Comparison of ENCODE assay signal across 20 mouse cellular contexts in the genomic region with DNA sequence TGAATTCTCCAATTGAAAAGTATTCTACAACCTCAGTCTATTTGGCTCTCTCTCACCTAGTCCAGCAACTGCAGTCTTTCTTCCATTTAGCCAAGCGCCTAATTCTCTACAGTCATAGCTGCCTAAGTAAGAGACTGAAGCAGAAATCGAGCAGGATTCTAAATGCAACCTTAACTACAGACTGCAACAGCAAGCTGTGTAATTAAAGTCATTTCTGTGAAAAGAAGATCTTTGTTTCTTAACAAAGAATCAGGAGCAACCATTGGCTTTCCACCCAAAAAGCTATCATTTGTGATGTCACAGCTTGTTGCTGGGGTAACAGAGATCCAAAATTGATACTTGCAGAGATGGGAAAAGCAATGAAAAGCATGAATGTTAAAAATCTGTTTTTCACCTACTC.
A peak's percentile ranks its signal among the peaks of the same experiment; 100 is the strongest.
DNase-seq lines count a peak whose midpoint lies in the region; ATAC-seq and TF ChIP-seq lines count a peak whose summit lies in the region.
"Had no signal": no experiment of that assay in that cellular context is flagged by ENCODE, and none has a peak within 500 bp of the region (broad histone marks: within the 10 kb centered on the region; RNA-seq: fewer than 3 reads in every experiment).

No protein-coding gene starts in this region.

- TF ChIP-seq CTCF in hindbrain, postnatal 0 days (IDR thresholded peaks at IDR 0.05; ENCODE audit: low read depth) = no peak
- no peak for TF ChIP-seq CTCF in midbrain, postnatal 0 days (IDR thresholded peaks at IDR 0.05)
- TF ChIP-seq CTCF in olfactory bulb, adult 2 months (IDR thresholded peaks at IDR 0.05; ENCODE audit: insufficient read depth, low read depth, low read length) = no peak

- H3K4me3 ChIP-seq in forebrain, embryonic 15.5 days = peak overlapping the region; percentile 14; the same call in 1 of the 2 replicates
- no peak overlapping the region for H3K4me3 ChIP-seq in forebrain, embryonic 11.5 days (ENCODE audit: low read depth, low read length)
- no peak overlapping the region for H3K4me3 ChIP-seq in hindbrain, postnatal 0 days (ENCODE audit: low read length)
- no peak overlapping the region for H3K4me3 ChIP-seq in hindbrain, embryonic 10.5 days
- no peak overlapping the region for H3K4me3 ChIP-seq in midbrain, postnatal 0 days (ENCODE audit: low read depth, low read length)
- no peak overlapping the region for H3K4me3 ChIP-seq in midbrain, embryonic 10.5 days
- H3K4me3 ChIP-seq in olfactory bulb, adult 2 months (ENCODE audit: insufficient read depth, low read depth, low read length) = peak overlapping the region; percentile 70
- H3K4me3 ChIP-seq: embryonic facial prominence, embryonic 10.5 days; heart, embryonic 13.5 days; hindbrain, embryonic 15.5 days had no signal

- ATAC-seq in forebrain, embryonic 15.5 days (replicated peaks) = no peak
- ATAC-seq in forebrain, embryonic 11.5 days (replicated peaks; ENCODE audit: low FRiP score) = no peak
- no peak for ATAC-seq in hindbrain, postnatal 0 days
- no peak for ATAC-seq in midbrain, postnatal 0 days (ENCODE audit: low FRiP score)
- ATAC-seq: activated CD4-positive, CD25-positive, alpha-beta regulatory T cell, adult 4 months; Patski had no signal

- TF ChIP-seq POLR2A in olfactory bulb, adult 2 months (IDR thresholded peaks at IDR 0.05; ENCODE audit: insufficient read depth, low read depth, low read length) = no peak

- H3K36me3 ChIP-seq in forebrain, embryonic 15.5 days = peaks cover 4% of the 10 kb centered on the region; the same call in 1 of the 2 replicates
- no peaks in the 10 kb centered on the region for H3K36me3 ChIP-seq in forebrain, embryonic 11.5 days (ENCODE audit: control insufficient read depth, insufficient read depth, low read length)
- peaks cover 8% of the 10 kb centered on the region; the same call in 1 of the 2 replicates for H3K36me3 ChIP-seq in hindbrain, postnatal 0 days (ENCODE audit: insufficient read depth, low read length)
- H3K36me3 ChIP-seq in hindbrain, embryonic 10.5 days = peaks cover 5% of the 10 kb centered on the region
- H3K36me3 ChIP-seq in midbrain, postnatal 0 days (ENCODE audit: insufficient read depth, low read length) = peaks cover 9% of the 10 kb centered on the region; the same call in 1 of the 2 replicates
- peaks cover 9% of the 10 kb centered on the region for H3K36me3 ChIP-seq in midbrain, embryonic 10.5 days

- no peak overlapping the region for H3K9ac ChIP-seq in forebrain, embryonic 15.5 days (replicated peaks)
- no peak overlapping the region for H3K9ac ChIP-seq in forebrain, embryonic 11.5 days (ENCODE audit: low read length)
- H3K9ac ChIP-seq in hindbrain, postnatal 0 days (replicated peaks; ENCODE audit: low read length) = no peak overlapping the region
- H3K9ac ChIP-seq in midbrain, postnatal 0 days (replicated peaks; ENCODE audit: low read length, poor library complexity, severe bottlenecking) = no peak overlapping the region
- H3K9ac ChIP-seq: heart, embryonic 13.5 days; hindbrain, embryonic 15.5 days had no signal

- WGBS in forebrain, embryonic 15.5 days = 60% methylated on average over 2 of the region's 2 CpGs
- 80% methylated on average over 2 of the region's 2 CpGs for WGBS in forebrain, embryonic 11.5 days
- WGBS in hindbrain, postnatal 0 days = 62% methylated on average over 2 of the region's 2 CpGs
- 90% methylated on average over 2 of the region's 2 CpGs for WGBS in hindbrain, embryonic 10.5 days
- WGBS in midbrain, postnatal 0 days = 74% methylated on average over 2 of the region's 2 CpGs
- WGBS in midbrain, embryonic 10.5 days = 91% methylated on average over 2 of the region's 2 CpGs
- WGBS in olfactory bulb, adult 2 months = 20% methylated on average over 2 of the region's 2 CpGs

- no peak for DNase-seq in forebrain, embryonic 11.5 days (ENCODE audit: low spot score)
- DNase-seq in hindbrain, postnatal 0 days (ENCODE audit: low spot score) = no peak
- DNase-seq in hindbrain, embryonic 10.5 days (ENCODE audit: low spot score) = no peak
- peak; percentile 2 for DNase-seq in midbrain, postnatal 0 days (ENCODE audit: low spot score)
- DNase-seq in midbrain, embryonic 10.5 days (ENCODE audit: low spot score) = no peak
- DNase-seq in left cerebral cortex, postnatal 10 days (ENCODE audit: extremely low spot score in 1 of 2, low spot score in 2 of 2) = no peak
- DNase-seq: adrenal gland, postnatal 14 days; cerebellum, adult 2 months; cerebellum, postnatal 10 days; gastrocnemius, postnatal 36 days; heart, postnatal 36 days; kidney, adult 11 months had no signal

- no peaks in the 10 kb centered on the region for H3K9me3 ChIP-seq in forebrain, embryonic 15.5 days
- no peaks in the 10 kb centered on the region for H3K9me3 ChIP-seq in forebrain, embryonic 11.5 days (ENCODE audit: control insufficient read depth, low read length)
- H3K9me3 ChIP-seq in hindbrain, postnatal 0 days (ENCODE audit: low read length) = no peaks in the 10 kb centered on the region
- no peaks in the 10 kb centered on the region for H3K9me3 ChIP-seq in hindbrain, embryonic 10.5 days
- H3K9me3 ChIP-seq in midbrain, postnatal 0 days (ENCODE audit: low read length) = no peaks in the 10 kb centered on the region
- no peaks in the 10 kb centered on the region for H3K9me3 ChIP-seq in midbrain, embryonic 10.5 days (replicated peaks)
- H3K9me3 ChIP-seq: embryonic facial prominence, embryonic 10.5 days; heart, embryonic 13.5 days; hindbrain, embryonic 15.5 days had no signal

- 0 out of 2 replicates have a peak, but pooled peaks cover 5% of the 10 kb centered on the region for H3K27me3 ChIP-seq in forebrain, embryonic 15.5 days
- peaks cover 39% of the 10 kb centered on the region for H3K27me3 ChIP-seq in forebrain, embryonic 11.5 days (ENCODE audit: control insufficient read depth, insufficient read depth, low read length)
- H3K27me3 ChIP-seq in hindbrain, postnatal 0 days (ENCODE audit: insufficient read depth, low read length) = no peaks in the 10 kb centered on the region
- peaks cover 20% of the 10 kb centered on the region; the same call in 1 of the 2 replicates for H3K27me3 ChIP-seq in hindbrain, embryonic 10.5 days (ENCODE audit: insufficient read depth, poor library complexity, severe bottlenecking)
- H3K27me3 ChIP-seq in midbrain, postnatal 0 days (ENCODE audit: insufficient read depth, low read length) = no peaks in the 10 kb centered on the region
- H3K27me3 ChIP-seq in midbrain, embryonic 10.5 days (ENCODE audit: low read depth, poor library complexity, severe bottlenecking) = peaks cover 52% of the 10 kb centered on the region
- H3K27me3 ChIP-seq: CH12.LX; heart, embryonic 13.5 days; hindbrain, embryonic 15.5 days; Patski had no signal

- intact Hi-C loops in left cerebral cortex, postnatal 10 days (cut with DNase I) = loop anchor here (10.0 kb wide), 1 partner anchor 88 kb away; a partner anchor contains a TSS

- peaks cover 4% of the 10 kb centered on the region for H3K4me1 ChIP-seq in forebrain, embryonic 15.5 days
- no peaks in the 10 kb centered on the region for H3K4me1 ChIP-seq in forebrain, embryonic 11.5 days (replicated peaks; ENCODE audit: control insufficient read depth, insufficient read depth, low read length)
- H3K4me1 ChIP-seq in hindbrain, postnatal 0 days (ENCODE audit: insufficient read depth, low read length) = no peaks in the 10 kb centered on the region
- peaks cover 4% of the 10 kb centered on the region; the same call in 1 of the 2 replicates for H3K4me1 ChIP-seq in hindbrain, embryonic 10.5 days (replicated peaks)
- no peaks in the 10 kb centered on the region for H3K4me1 ChIP-seq in midbrain, postnatal 0 days (ENCODE audit: insufficient read depth, low read length)
- peaks cover 6% of the 10 kb centered on the region for H3K4me1 ChIP-seq in midbrain, embryonic 10.5 days
- peaks cover 11% of the 10 kb centered on the region for H3K4me1 ChIP-seq in olfactory bulb, adult 2 months (ENCODE audit: control insufficient read depth, insufficient read depth, low read length)
- H3K4me1 ChIP-seq: embryonic facial prominence, embryonic 10.5 days; hindbrain, embryonic 15.5 days had no signal

- H3K4me2 ChIP-seq in forebrain, embryonic 15.5 days (replicated peaks) = peak overlapping the region; percentile 18; the same call in 1 of the 2 replicates
- no peak overlapping the region for H3K4me2 ChIP-seq in forebrain, embryonic 11.5 days (ENCODE audit: low read depth, low read length, severe bottlenecking)
- no peak overlapping the region for H3K4me2 ChIP-seq in hindbrain, postnatal 0 days (ENCODE audit: low read depth, low read length)
- no peak overlapping the region for H3K4me2 ChIP-seq in midbrain, postnatal 0 days (ENCODE audit: low read depth, low read length, poor library complexity, severe bottlenecking)
- H3K4me2 ChIP-seq: heart, embryonic 13.5 days; hindbrain, embryonic 15.5 days had no signal

- peak overlapping the region; percentile 64 for H3K27ac ChIP-seq in forebrain, embryonic 15.5 days (replicated peaks)
- H3K27ac ChIP-seq in forebrain, embryonic 11.5 days (ENCODE audit: low read depth, low read length) = no peak overlapping the region
- peak overlapping the region; percentile 12; the same call in 1 of the 2 replicates for H3K27ac ChIP-seq in hindbrain, postnatal 0 days
- H3K27ac ChIP-seq in hindbrain, embryonic 10.5 days = no peak overlapping the region
- H3K27ac ChIP-seq in midbrain, postnatal 0 days (ENCODE audit: low read depth, low read length) = 0 out of 2 replicates have a peak overlapping the region, but pooled peaks have one; percentile 43
- H3K27ac ChIP-seq in midbrain, embryonic 10.5 days (replicated peaks) = no peak overlapping the region
- H3K27ac ChIP-seq in olfactory bulb, adult 2 months (ENCODE audit: insufficient read depth, low read depth, low read length) = peak overlapping the region; percentile 98
- H3K27ac ChIP-seq: embryonic facial prominence, embryonic 10.5 days; heart, embryonic 13.5 days had no signal

Comparison
In these comparisons a context has a peak if more than half of its experiments do, and no peak if none do; other contexts are left out.
1. H3K27ac ChIP-seq: peak in forebrain, embryonic 15.5 days (single experiment), hindbrain, postnatal 0 days (single experiment), midbrain, postnatal 0 days (single experiment) and olfactory bulb, adult 2 months (single experiment); none in forebrain, embryonic 11.5 days (single experiment), hindbrain, embryonic 10.5 days (single experiment) and midbrain, embryonic 10.5 days (single experiment).
2. H3K4me3 ChIP-seq: peak in forebrain, embryonic 15.5 days (single experiment) and olfactory bulb, adult 2 months (single experiment); none in forebrain, embryonic 11.5 days (single experiment), hindbrain, postnatal 0 days (single experiment), hindbrain, embryonic 10.5 days (single experiment), midbrain, postnatal 0 days (single experiment) and midbrain, embryonic 10.5 days (single experiment).